Mouse (Mus musculus) heart, postnatal 0 days (tissue): ENCODE measurements around the gene Olfr391-ps.

Experiments
- CTCF ChIP-seq: IDR thresholded peaks from 2 replicates; pipeline ENCODE4 v1.5.1; 2016; ENCODE audit warnings: antibody characterized with exemption, control low read depth, low read depth
- EP300 ChIP-seq: IDR thresholded peaks from 2 replicates; pipeline ENCODE4 v1.6.1; 2016; ENCODE audit warnings: antibody characterized with exemption, low read depth

DNA sequence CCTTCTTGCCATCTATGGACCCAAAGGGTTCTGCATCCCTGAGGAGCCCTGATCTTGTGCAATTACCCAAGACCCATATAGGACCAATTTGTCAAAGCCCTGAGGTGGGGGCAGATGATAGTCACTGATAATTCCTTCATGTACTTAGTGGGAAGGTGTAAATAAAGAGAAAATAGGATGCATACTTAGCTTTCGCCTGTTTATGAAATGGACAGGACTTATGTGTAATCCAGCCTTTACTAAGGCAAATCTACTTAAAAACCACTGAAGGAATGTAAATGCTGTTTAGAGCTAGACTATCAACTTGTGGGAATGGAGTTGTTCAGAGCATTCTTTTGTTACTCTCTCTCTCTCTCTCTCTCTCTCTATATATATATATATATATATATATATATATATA lies 14.1 kb upstream of the Olfr391-ps start, which contains the start of gene Olfr392:
- TF ChIP-seq EP300 = no peak
- no peak for TF ChIP-seq CTCF
